ENCODE assay signal across 23 mouse cellular contexts in genomic region chr13:70499302-70499701, GRCm38 (mm10).
A peak's percentile ranks its signal among the peaks of the same experiment; 100 is the strongest.
DNase-seq lines count a peak whose midpoint lies in the region; ATAC-seq and TF ChIP-seq lines count a peak whose summit lies in the region.
"Had no signal": no experiment of that assay in that cellular context is flagged by ENCODE, and none has a peak within 500 bp of the region (broad histone marks: within the 10 kb centered on the region; RNA-seq: fewer than 3 reads in every experiment).

No protein-coding gene starts in this region.

- peak; percentile 25 for DNase-seq in hindbrain, postnatal 0 days (ENCODE audit: low spot score)
- DNase-seq in hindbrain, embryonic 11.5 days (ENCODE audit: low spot score), result no peak
- DNase-seq in midbrain, postnatal 0 days (ENCODE audit: low spot score), result peak; percentile 15
- DNase-seq in brain, adult 2 months (ENCODE audit: low read depth, low spot score), result peak; percentile 63
- DNase-seq in retina, postnatal 7 days (ENCODE audit: low read depth, low spot score), result peak; percentile 21
- DNase-seq in right cerebral cortex, postnatal 10 days (ENCODE audit: low spot score in 2 of 2), result no peak
- no peak for DNase-seq in adrenal gland, postnatal 14 days
- DNase-seq: adrenal gland, postnatal 25 days; B cell, adult 2 months; cerebellum, adult 11 months; cerebellum, adult 9-10 months; cerebellum, postnatal 36 days; gastrocnemius, postnatal 10 days; heart, adult 18-20 months; heart, postnatal 10 days had no signal

- no peak overlapping the region for H3K4me2 ChIP-seq in hindbrain, postnatal 0 days (ENCODE audit: low read depth, low read length)
- H3K4me2 ChIP-seq in hindbrain, embryonic 11.5 days (replicated peaks; ENCODE audit: low read depth, low read length), result no peak overlapping the region
- no peak overlapping the region for H3K4me2 ChIP-seq in midbrain, postnatal 0 days (ENCODE audit: low read depth, low read length, poor library complexity, severe bottlenecking)
- H3K4me2 ChIP-seq in midbrain, embryonic 16.5 days (ENCODE audit: low read length), result no peak overlapping the region
- H3K4me2 ChIP-seq: embryonic facial prominence, embryonic 13.5 days; forebrain, embryonic 12.5 days; hindbrain, embryonic 14.5 days had no signal

- H3K4me3 ChIP-seq in hindbrain, postnatal 0 days (ENCODE audit: low read length), result no peak overlapping the region
- H3K4me3 ChIP-seq in hindbrain, embryonic 11.5 days (ENCODE audit: low read depth, low read length), result no peak overlapping the region
- H3K4me3 ChIP-seq in midbrain, postnatal 0 days (ENCODE audit: low read depth, low read length), result no peak overlapping the region
- H3K4me3 ChIP-seq in midbrain, embryonic 16.5 days (ENCODE audit: low read depth, low read length), result no peak overlapping the region
- H3K4me3 ChIP-seq: embryonic facial prominence, embryonic 13.5 days; forebrain, embryonic 12.5 days; heart, embryonic 10.5 days had no signal

- no peak overlapping the region for H3K27ac ChIP-seq in hindbrain, postnatal 0 days
- H3K27ac ChIP-seq in hindbrain, embryonic 11.5 days (ENCODE audit: low read depth, low read length), result no peak overlapping the region
- H3K27ac ChIP-seq in midbrain, postnatal 0 days (ENCODE audit: low read depth, low read length), result no peak overlapping the region
- H3K27ac ChIP-seq in midbrain, embryonic 16.5 days (ENCODE audit: low read length), result no peak overlapping the region
- H3K27ac ChIP-seq: embryonic facial prominence, embryonic 13.5 days; forebrain, embryonic 12.5 days; heart, embryonic 10.5 days; hindbrain, embryonic 14.5 days had no signal

- H3K4me1 ChIP-seq in hindbrain, postnatal 0 days (ENCODE audit: insufficient read depth, low read length), result no peaks in the 10 kb centered on the region
- no peaks in the 10 kb centered on the region for H3K4me1 ChIP-seq in hindbrain, embryonic 11.5 days (replicated peaks; ENCODE audit: control insufficient read depth, insufficient read depth, low read length)
- H3K4me1 ChIP-seq in midbrain, postnatal 0 days (ENCODE audit: insufficient read depth, low read length), result no peaks in the 10 kb centered on the region
- no peaks in the 10 kb centered on the region for H3K4me1 ChIP-seq in midbrain, embryonic 16.5 days (ENCODE audit: control insufficient read depth, insufficient read depth, low read length)
- H3K4me1 ChIP-seq: embryonic facial prominence, embryonic 13.5 days; heart, embryonic 10.5 days had no signal

- TF ChIP-seq CTCF in hindbrain, postnatal 0 days (IDR thresholded peaks at IDR 0.05; ENCODE audit: low read depth), result no peak
- no peak for TF ChIP-seq CTCF in midbrain, postnatal 0 days (IDR thresholded peaks at IDR 0.05)

- H3K9me3 ChIP-seq in hindbrain, postnatal 0 days (ENCODE audit: low read length), result no peaks in the 10 kb centered on the region
- H3K9me3 ChIP-seq in hindbrain, embryonic 11.5 days (ENCODE audit: control insufficient read depth, low read length), result no peaks in the 10 kb centered on the region
- H3K9me3 ChIP-seq in midbrain, postnatal 0 days (ENCODE audit: low read length), result no peaks in the 10 kb centered on the region
- H3K9me3 ChIP-seq in midbrain, embryonic 16.5 days (replicated peaks; ENCODE audit: control insufficient read depth, low read length, poor library complexity, severe bottlenecking), result no peaks in the 10 kb centered on the region
- H3K9me3 ChIP-seq: embryonic facial prominence, embryonic 13.5 days; forebrain, embryonic 12.5 days; heart, embryonic 10.5 days had no signal

- no peak overlapping the region for H3K9ac ChIP-seq in hindbrain, postnatal 0 days (replicated peaks; ENCODE audit: low read length)
- H3K9ac ChIP-seq in hindbrain, embryonic 11.5 days (ENCODE audit: low read depth, low read length), result no peak overlapping the region
- H3K9ac ChIP-seq in midbrain, postnatal 0 days (replicated peaks; ENCODE audit: low read length, poor library complexity, severe bottlenecking), result no peak overlapping the region
- no peak overlapping the region for H3K9ac ChIP-seq in midbrain, embryonic 16.5 days (ENCODE audit: low read depth, low read length)
- H3K9ac ChIP-seq: embryonic facial prominence, embryonic 13.5 days; forebrain, embryonic 12.5 days; hindbrain, embryonic 14.5 days had no signal

- 51% methylated on average over 4 of the region's 4 CpGs for WGBS in hindbrain, postnatal 0 days
- 78% methylated on average over 4 of the region's 4 CpGs for WGBS in hindbrain, embryonic 11.5 days
- 14% methylated on average over 4 of the region's 4 CpGs for WGBS in midbrain, postnatal 0 days
- WGBS in midbrain, embryonic 16.5 days, result 19% methylated on average over 4 of the region's 4 CpGs

- H3K36me3 ChIP-seq in hindbrain, postnatal 0 days (ENCODE audit: insufficient read depth, low read length), result no peaks in the 10 kb centered on the region
- no peaks in the 10 kb centered on the region for H3K36me3 ChIP-seq in hindbrain, embryonic 11.5 days (ENCODE audit: control insufficient read depth, insufficient read depth, low read length)
- H3K36me3 ChIP-seq in midbrain, postnatal 0 days (ENCODE audit: insufficient read depth, low read length), result no peaks in the 10 kb centered on the region
- H3K36me3 ChIP-seq in midbrain, embryonic 16.5 days (ENCODE audit: control insufficient read depth, insufficient read depth, low read length), result no peaks in the 10 kb centered on the region
- H3K36me3 ChIP-seq: embryonic facial prominence, embryonic 13.5 days; forebrain, embryonic 12.5 days; G1E; heart, embryonic 10.5 days had no signal

- H3K27me3 ChIP-seq in hindbrain, postnatal 0 days (ENCODE audit: insufficient read depth, low read length), result no peaks in the 10 kb centered on the region
- H3K27me3 ChIP-seq in hindbrain, embryonic 11.5 days (ENCODE audit: control insufficient read depth, insufficient read depth, low read length), result no peaks in the 10 kb centered on the region
- H3K27me3 ChIP-seq in midbrain, postnatal 0 days (ENCODE audit: insufficient read depth, low read length), result no peaks in the 10 kb centered on the region
- no peaks in the 10 kb centered on the region for H3K27me3 ChIP-seq in midbrain, embryonic 16.5 days (ENCODE audit: control insufficient read depth, insufficient read depth, low read depth, low read length)
- H3K27me3 ChIP-seq: embryonic facial prominence, embryonic 13.5 days; forebrain, embryonic 12.5 days had no signal

- no peak for ATAC-seq in hindbrain, postnatal 0 days
- no peak for ATAC-seq in hindbrain, embryonic 11.5 days (ENCODE audit: low FRiP score)
- ATAC-seq in midbrain, postnatal 0 days (ENCODE audit: low FRiP score), result no peak
- ATAC-seq in midbrain, embryonic 16.5 days, result no peak
- ATAC-seq: activated CD4-positive, CD25-positive, alpha-beta regulatory T cell, adult 4 months; CD4-positive, CD25-positive, alpha-beta regulatory T cell, adult 4 months had no signal

Comparison
In these comparisons a context has a peak if more than half of its experiments do, and no peak if none do; other contexts are left out.
1. DNase-seq: peak in hindbrain, postnatal 0 days (single experiment), midbrain, postnatal 0 days (single experiment), brain, adult 2 months (single experiment) and retina, postnatal 7 days (single experiment); none in hindbrain, embryonic 11.5 days (single experiment), right cerebral cortex, postnatal 10 days (0 of 2) and adrenal gland, postnatal 14 days (single experiment).